ENCODE assay signal across 11 mouse cellular contexts in genomic region chr3:122467977-122468376, GRCm38 (mm10).
DNase-seq lines count a peak whose midpoint lies in the region; ATAC-seq and TF ChIP-seq lines count a peak whose summit lies in the region.
"Had no signal": no experiment of that assay in that cellular context is flagged by ENCODE, and none has a peak within 500 bp of the region (broad histone marks: within the 10 kb centered on the region; RNA-seq: fewer than 3 reads in every experiment).

No protein-coding gene starts in this region.

- 73% methylated on average over 2 of the region's 2 CpGs for WGBS in forebrain, postnatal 0 days
- 46% methylated on average over 2 of the region's 2 CpGs for WGBS in forebrain, embryonic 10.5 days

- no peaks in the 10 kb centered on the region for H3K9me3 ChIP-seq in forebrain, postnatal 0 days (ENCODE audit: low read length)
- no peaks in the 10 kb centered on the region for H3K9me3 ChIP-seq in forebrain, embryonic 10.5 days
- H3K9me3 ChIP-seq: hindbrain, embryonic 13.5 days; liver, embryonic 13.5 days had no signal

- no peak for DNase-seq in forebrain, postnatal 0 days
- no peak for DNase-seq in forebrain, embryonic 10.5 days (ENCODE audit: extremely low spot score, low spot score)
- peak; percentile 28 for DNase-seq in thymus, postnatal 14 days
- no peak for DNase-seq in thymus, adult 18-20 months
- DNase-seq in embryo, embryonic 11 days: peak; percentile 52
- no peak for DNase-seq in frontal cortex, postnatal 14 days (ENCODE audit: low spot score in 2 of 2)
- no peak for DNase-seq in right cerebral cortex, postnatal 25 days
- no peak for DNase-seq in cerebellum, postnatal 4 days (ENCODE audit: low spot score in 2 of 2)
- DNase-seq: liver, embryonic 13.5 days had no signal

- no peaks in the 10 kb centered on the region for H3K4me1 ChIP-seq in forebrain, postnatal 0 days (ENCODE audit: insufficient read depth)
- peaks cover 46% of the 10 kb centered on the region for H3K4me1 ChIP-seq in forebrain, embryonic 10.5 days

- H3K4me3 ChIP-seq in forebrain, postnatal 0 days (ENCODE audit: low read depth, low read length): no peak overlapping the region
- H3K4me3 ChIP-seq in forebrain, embryonic 10.5 days: no peak overlapping the region
- H3K4me3 ChIP-seq: erythroblast, embryonic 14.5 days; hindbrain, embryonic 13.5 days; liver, embryonic 13.5 days had no signal

- no peak overlapping the region for H3K9ac ChIP-seq in forebrain, postnatal 0 days
- H3K9ac ChIP-seq: hindbrain, embryonic 13.5 days; liver, embryonic 13.5 days had no signal

- no peak overlapping the region for H3K4me2 ChIP-seq in forebrain, postnatal 0 days (ENCODE audit: low read depth)
- H3K4me2 ChIP-seq: hindbrain, embryonic 13.5 days; liver, embryonic 13.5 days had no signal

- no peaks in the 10 kb centered on the region for H3K27me3 ChIP-seq in forebrain, postnatal 0 days (ENCODE audit: insufficient read depth, low read length)
- no peaks in the 10 kb centered on the region for H3K27me3 ChIP-seq in forebrain, embryonic 10.5 days (ENCODE audit: poor library complexity, severe bottlenecking)
- H3K27me3 ChIP-seq: liver, embryonic 13.5 days had no signal

- no peak for ATAC-seq in forebrain, postnatal 0 days

- peak; percentile 61 for TF ChIP-seq CTCF in forebrain, postnatal 0 days (IDR thresholded peaks at IDR 0.05; ENCODE audit: low read depth)

- H3K27ac ChIP-seq in forebrain, postnatal 0 days (ENCODE audit: low read depth, low read length): no peak overlapping the region
- no peak overlapping the region for H3K27ac ChIP-seq in forebrain, embryonic 10.5 days
- H3K27ac ChIP-seq: hindbrain, embryonic 13.5 days; liver, embryonic 13.5 days had no signal

- H3K36me3 ChIP-seq in forebrain, postnatal 0 days (ENCODE audit: insufficient read depth): no peaks in the 10 kb centered on the region
- H3K36me3 ChIP-seq in forebrain, embryonic 10.5 days (replicated peaks): no peaks in the 10 kb centered on the region
- H3K36me3 ChIP-seq: hindbrain, embryonic 13.5 days; liver, embryonic 13.5 days had no signal

Comparison
In these comparisons a context has a peak if more than half of its experiments do, and no peak if none do; other contexts are left out.
1. DNase-seq: peak in thymus, postnatal 14 days (single experiment) and embryo, embryonic 11 days (single experiment); none in forebrain, postnatal 0 days (single experiment), forebrain, embryonic 10.5 days (single experiment), thymus, adult 18-20 months (0 of 2), frontal cortex, postnatal 14 days (0 of 2), right cerebral cortex, postnatal 25 days (single experiment) and cerebellum, postnatal 4 days (0 of 2).